Mouse (Mus musculus): ENCODE data around the gene Timm50. TPM values are rescaled to one million over a fixed set of nuclear protein-coding genes. Genes with fewer than 3 reads are reported as not detected.

The Timm50 gene
- polyA plus RNA-seq, 1 experiment, result 103 TPM

GRCm38 (mm10) chr7:28334534-28334933, 22.7 kb upstream of the Timm50 start:
- 67% methylated on average over 4 of the region's 4 CpGs for WGBS
- DNase-seq (ENCODE audit: low read depth, low spot score), result no peak

- WGBS, result 97% methylated on average over 2 of the region's 2 CpGs
- DNase-seq (ENCODE audit: low read depth, low spot score), result no peak
Observed at GRCm38 (mm10) chr7:28328260-28328659, 16.4 kb upstream of the Timm50 start.

GRCm38 (mm10) chr7:28326457-28326856, 14.6 kb upstream of the Timm50 start:
- 83% methylated on average over 4 of the region's 4 CpGs for WGBS
- DNase-seq (ENCODE audit: low read depth, low spot score), result no peak

- 97% methylated on average over 8 of the region's 8 CpGs for WGBS
Observed at GRCm38 (mm10) chr7:28325293-28325692, 13.4 kb upstream of the Timm50 start.

GRCm38 (mm10) chr7:28321974-28322720, 10.3 kb upstream of the Timm50 start:
- DNase-seq (ENCODE audit: low read depth, low spot score), result no peak
- WGBS, result 89% methylated on average over 15 of the region's 15 CpGs

More at GRCm38 (mm10) chr7:28325293-28325692, 13.4 kb upstream of the Timm50 start:
- DNase-seq (ENCODE audit: low read depth, low spot score), result no peak

- whole genome bisulfite sequencing, result 92% methylated on average over 17 of the region's 17 CpGs
- DNase-seq (ENCODE audit: low read depth, low spot score), result no peak
Observed at GRCm38 (mm10) chr7:28318714-28319113, 6.8 kb upstream of the Timm50 start.

- DNase-seq (ENCODE audit: low read depth, low spot score), result no peak
- WGBS, result 86% methylated on average over 3 of the region's 3 CpGs
Observed at GRCm38 (mm10) chr7:28318036-28318435, 6.2 kb upstream of the Timm50 start.

- WGBS, result 3% methylated on average over 35 of the region's 35 CpGs
- DNase-seq (ENCODE audit: low read depth, low spot score), result no peak
Observed at GRCm38 (mm10) chr7:28311151-28311925, 534 bp downstream of the Timm50 start.

GRCm38 (mm10) chr7:28309737-28310136, 2.1 kb downstream of the Timm50 start:
- no peak for DNase-seq (ENCODE audit: low read depth, low spot score)
- WGBS, result 69% methylated on average over 9 of the region's 9 CpGs

GRCm38 (mm10) chr7:28306216-28306615, 5.7 kb downstream of the Timm50 start:
- no peak for DNase-seq (ENCODE audit: low read depth, low spot score)
- WGBS, result 92% methylated on average over 8 of the region's 8 CpGs

- 90% methylated on average over 10 of the region's 10 CpGs for WGBS
- DNase-seq (ENCODE audit: low read depth, low spot score), result no peak
Observed at GRCm38 (mm10) chr7:28305641-28306040, 6.2 kb downstream of the Timm50 start.

GRCm38 (mm10) chr7:28301616-28302433, 10.0 kb downstream of the Timm50 start, which contains the start of gene Dll3:
Dll3 (minus strand) TSS chr7:28302238.
- no peak for DNase-seq (ENCODE audit: low read depth, low spot score)
- 4% methylated on average over 30 of the region's 30 CpGs for WGBS

- 17% methylated on average over 43 of the region's 43 CpGs for WGBS
- DNase-seq (ENCODE audit: low read depth, low spot score), result peak; percentile 22
Observed at GRCm38 (mm10) chr7:28298837-28299625, 12.8 kb downstream of the Timm50 start.

GRCm38 (mm10) chr7:28294481-28294880, 17.4 kb downstream of the Timm50 start:
- WGBS, result 4% methylated on average over 63 of the region's 63 CpGs
- DNase-seq (ENCODE audit: low read depth, low spot score), result no peak

- 2% methylated on average over 52 of the region's 52 CpGs for WGBS
- no peak for DNase-seq (ENCODE audit: low read depth, low spot score)
Observed at GRCm38 (mm10) chr7:28290638-28291590, 21.0 kb downstream of the Timm50 start, which contains the start of gene Selenov. Selenov (minus strand) TSS chr7:28291186.

GRCm38 (mm10) chr7:28290165-28290564, 21.7 kb downstream of the Timm50 start:
- WGBS, result 5% methylated on average over 18 of the region's 18 CpGs
- no peak for DNase-seq (ENCODE audit: low read depth, low spot score)

- WGBS, result 74% methylated on average over 7 of the region's 7 CpGs
- DNase-seq (ENCODE audit: low read depth, low spot score), result no peak
Observed at GRCm38 (mm10) chr7:28280630-28281029, 31.2 kb downstream of the Timm50 start.

GRCm38 (mm10) chr7:28278279-28278652, 33.6 kb downstream of the Timm50 start:
- 83% methylated on average over 7 of the region's 7 CpGs for WGBS
- no peak for DNase-seq (ENCODE audit: low read depth, low spot score)
